Mouse (Mus musculus): Measurements from ENCODE around the gene Msi2.

DNA sequence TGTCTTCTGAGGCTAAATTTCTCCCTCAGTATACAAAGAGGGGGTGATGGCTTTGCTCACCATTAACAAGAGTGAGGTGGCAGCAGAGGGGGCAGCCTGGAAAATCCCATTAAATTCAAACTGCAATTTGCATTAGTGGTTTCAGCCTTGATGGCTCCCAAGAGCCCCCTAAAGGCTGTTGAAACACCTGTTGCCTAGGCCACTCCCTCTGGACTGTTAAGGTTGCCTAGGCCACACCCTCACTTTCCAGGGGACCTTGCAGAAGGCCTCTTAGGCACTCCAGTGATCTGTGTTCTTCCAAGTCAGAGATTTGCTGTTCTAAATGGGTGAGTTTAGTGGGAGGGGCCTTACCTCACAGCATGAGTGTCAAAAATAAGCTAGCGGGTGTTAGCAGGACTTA lies 232.3 kb downstream of the Msi2 start:
- TF ChIP-seq CTCF (IDR thresholded peaks at IDR 0.05; ENCODE audit: insufficient read depth, low read depth, low read length), result no peak
- no peak for TF ChIP-seq POLR2A (IDR thresholded peaks at IDR 0.05; ENCODE audit: insufficient read depth, low read depth, low read length)

Data from olfactory bulb, adult 2 months (tissue).